Comparison of ENCODE assay signal across 7 mouse cellular contexts in genomic region chr15:101266132-101266963, GRCm38 (mm10). TPM values are rescaled to one million over a fixed set of nuclear protein-coding genes. Genes with fewer than 3 reads are reported as not detected.
A peak's percentile ranks its signal among the peaks of the same experiment; 100 is the strongest.
DNase-seq lines count a peak whose midpoint lies in the region; ATAC-seq and TF ChIP-seq lines count a peak whose summit lies in the region.

No protein-coding gene starts in this region.

- WGBS in embryonic facial prominence, embryonic 15.5 days = 1% methylated on average over 55 of the region's 57 CpGs
- 1% methylated on average over 54 of the region's 57 CpGs for WGBS in heart, embryonic 12.5 days
- 2% methylated on average over 52 of the region's 57 CpGs for WGBS in kidney, postnatal 0 days
- 1% methylated on average over 56 of the region's 57 CpGs for WGBS in liver, embryonic 11.5 days

- peaks cover 14% of the 10 kb centered on the region for H3K36me3 ChIP-seq in embryonic facial prominence, embryonic 15.5 days
- H3K36me3 ChIP-seq in heart, embryonic 12.5 days = peaks cover 14% of the 10 kb centered on the region
- peaks cover 11% of the 10 kb centered on the region for H3K36me3 ChIP-seq in kidney, postnatal 0 days (ENCODE audit: insufficient read depth, low read length)
- H3K36me3 ChIP-seq in liver, embryonic 11.5 days (ENCODE audit: control insufficient read depth, insufficient read depth, low read length) = no peaks in the 10 kb centered on the region; the same call in 1 of the 2 replicates
- H3K36me3 ChIP-seq in myocyte (ENCODE audit: control insufficient read depth, insufficient read depth) = peaks cover 4% of the 10 kb centered on the region

- H3ac ChIP-seq in myocyte (ENCODE audit: control insufficient read depth, insufficient read length) = no peak overlapping the region

- peak; percentile 93 for DNase-seq in adrenal gland, postnatal 4 days (ENCODE audit: low spot score in 2 of 2)
- DNase-seq in kidney, postnatal 0 days (ENCODE audit: low spot score) = peak; percentile 94
- peak; percentile 78 for DNase-seq in liver, embryonic 11.5 days (ENCODE audit: low spot score)
- DNase-seq in spleen, postnatal 4 days (ENCODE audit: low spot score in 2 of 2) = peak; percentile 77 to 87

- peak overlapping the region; percentile 33; the same call in 1 of the 2 replicates for H3K9ac ChIP-seq in embryonic facial prominence, embryonic 15.5 days
- H3K9ac ChIP-seq in heart, embryonic 12.5 days = peak overlapping the region; percentile 87
- peak overlapping the region; percentile 55 for H3K9ac ChIP-seq in kidney, postnatal 0 days (ENCODE audit: low read depth, low read length)
- H3K9ac ChIP-seq in liver, embryonic 11.5 days (ENCODE audit: low read depth, low read length) = peak overlapping the region; percentile 50; the same call in 1 of the 2 replicates

- peak overlapping the region; percentile 59 for H3K4me3 ChIP-seq in embryonic facial prominence, embryonic 15.5 days (replicated peaks)
- peak overlapping the region; percentile 65 for H3K4me3 ChIP-seq in heart, embryonic 12.5 days
- H3K4me3 ChIP-seq in kidney, postnatal 0 days (replicated peaks; ENCODE audit: low read depth, low read length) = peak overlapping the region; percentile 49
- H3K4me3 ChIP-seq in liver, embryonic 11.5 days (ENCODE audit: low read depth, low read length) = peak overlapping the region; percentile 55
- H3K4me3 ChIP-seq in myocyte = peak overlapping the region; percentile 49

- peak; percentile 90 for ATAC-seq in embryonic facial prominence, embryonic 15.5 days (ENCODE audit: insufficient number of reproducible peaks, low FRiP score, low TSS enrichment, low read depth)
- peak; percentile 85 for ATAC-seq in heart, embryonic 12.5 days (ENCODE audit: insufficient number of reproducible peaks, low FRiP score)
- ATAC-seq in kidney, postnatal 0 days (replicated peaks; ENCODE audit: low FRiP score, low read depth) = peak; percentile 83
- peak; percentile 64 for ATAC-seq in liver, embryonic 11.5 days (replicated peaks; ENCODE audit: low FRiP score)

- H3K9me3 ChIP-seq in embryonic facial prominence, embryonic 15.5 days (replicated peaks) = no peaks in the 10 kb centered on the region
- no peaks in the 10 kb centered on the region for H3K9me3 ChIP-seq in heart, embryonic 12.5 days (replicated peaks)
- no peaks in the 10 kb centered on the region for H3K9me3 ChIP-seq in kidney, postnatal 0 days (replicated peaks; ENCODE audit: low read length)
- H3K9me3 ChIP-seq in liver, embryonic 11.5 days (ENCODE audit: control insufficient read depth, low read length) = no peaks in the 10 kb centered on the region

- no peaks in the 10 kb centered on the region for H3K27me3 ChIP-seq in embryonic facial prominence, embryonic 15.5 days
- H3K27me3 ChIP-seq in heart, embryonic 12.5 days (replicated peaks) = no peaks in the 10 kb centered on the region
- no peaks in the 10 kb centered on the region for H3K27me3 ChIP-seq in kidney, postnatal 0 days (ENCODE audit: insufficient read depth, low read length)
- peaks cover 44% of the 10 kb centered on the region for H3K27me3 ChIP-seq in liver, embryonic 11.5 days (replicated peaks; ENCODE audit: control insufficient read depth, insufficient read depth, low read length)
- no peaks in the 10 kb centered on the region for H3K27me3 ChIP-seq in myocyte (ENCODE audit: control insufficient read depth, insufficient read depth, insufficient read length)

- H3K27ac ChIP-seq in embryonic facial prominence, embryonic 15.5 days (replicated peaks) = peak overlapping the region; percentile 84
- H3K27ac ChIP-seq in heart, embryonic 12.5 days (ENCODE audit: poor library complexity, severe bottlenecking) = peak overlapping the region; percentile 91
- peak overlapping the region; percentile 60; the same call in 1 of the 2 replicates for H3K27ac ChIP-seq in kidney, postnatal 0 days
- H3K27ac ChIP-seq in liver, embryonic 11.5 days (ENCODE audit: low read depth, low read length) = no peak overlapping the region

- peaks cover 55% of the 10 kb centered on the region for H3K4me1 ChIP-seq in embryonic facial prominence, embryonic 15.5 days
- peaks cover 66% of the 10 kb centered on the region for H3K4me1 ChIP-seq in heart, embryonic 12.5 days (replicated peaks)
- H3K4me1 ChIP-seq in kidney, postnatal 0 days (replicated peaks; ENCODE audit: insufficient read depth, low read length) = peaks cover 13% of the 10 kb centered on the region
- peaks cover 24% of the 10 kb centered on the region for H3K4me1 ChIP-seq in liver, embryonic 11.5 days (replicated peaks; ENCODE audit: control insufficient read depth, insufficient read depth, low read length)

- peaks cover 6% of the 10 kb centered on the region for H3K79me2 ChIP-seq in myocyte (ENCODE audit: control insufficient read depth, insufficient read depth)

- TF ChIP-seq CTCF in kidney, postnatal 0 days (IDR thresholded peaks at IDR 0.05; ENCODE audit: low read depth) = peak; percentile 42; the same call in 1 of the 2 replicates

- peak overlapping the region; percentile 91 for H3K4me2 ChIP-seq in embryonic facial prominence, embryonic 15.5 days (replicated peaks)
- peak overlapping the region; percentile 94 for H3K4me2 ChIP-seq in heart, embryonic 12.5 days
- peak overlapping the region; percentile 83 for H3K4me2 ChIP-seq in kidney, postnatal 0 days (ENCODE audit: low read length)
- peak overlapping the region; percentile 84 for H3K4me2 ChIP-seq in liver, embryonic 11.5 days
- H3K4me2 ChIP-seq in myocyte (ENCODE audit: low read depth) = peak overlapping the region; percentile 100

- peak; percentile 93 for TF ChIP-seq POLR2A in myocyte (IDR thresholded peaks at IDR 0.05; ENCODE audit: insufficient read length, low read depth)

TF ChIP-seq in myocyte, 11 proteins besides CTCF, POLR2A, EP300 and RAD21:
- TF ChIP-seq POLR2AphosphoS2 (IDR thresholded peaks at IDR 0.05; ENCODE audit: insufficient read length, low read depth) (peak; percentile 91), SRF (IDR thresholded peaks at IDR 0.05; ENCODE audit: control insufficient read depth, insufficient read length, low read depth) (peak; percentile 99), TCF12 (IDR thresholded peaks at IDR 0.05; ENCODE audit: insufficient read depth, poor library complexity, severe bottlenecking) (no peak), MYOG (IDR thresholded peaks at IDR 0.05; ENCODE audit: control insufficient read depth in 1 of 3, insufficient read depth in 1 of 3, insufficient read length in 2 of 3, low read depth in 2 of 3) (peak in 1 of 3 experiments; percentile 64), MYOD1 (IDR thresholded peaks at IDR 0.05; ENCODE audit: control insufficient read depth in 1 of 3, insufficient read length in 2 of 3, low read depth in 2 of 3) (peak in 1 of 3 experiments; percentile 11), MAX (IDR thresholded peaks at IDR 0.05; ENCODE audit: low read depth) (no peak)

RNA-seq across cellular contexts. Expression of gene Nr4a1, which starts 12.3 kb away (rescaled TPM):
- 10 to 100 TPM; 64.5 to 79.0 TPM for total RNA-seq in adrenal gland, postnatal 4 days (2021)
- polyA plus RNA-seq in embryonic facial prominence, embryonic 15.5 days (2015; fragmentation: Nextera tagmentation; extraction: Ambion mirVana) = 16.0 and 16.4 TPM in 2 replicates
- polyA plus RNA-seq in heart, embryonic 12.5 days (2016; fragmentation: Nextera tagmentation; extraction: Ambion mirVana) = 14.4 and 17.4 TPM in 2 replicates
- polyA plus RNA-seq in kidney, postnatal 0 days (2015; fragmentation: Nextera tagmentation; extraction: Ambion mirVana) = 8.6 and 9.5 TPM in 2 replicates
- 1.8 and 2.4 TPM in 2 replicates for polyA plus RNA-seq in liver, embryonic 11.5 days (2014; fragmentation: Nextera tagmentation; extraction: Ambion mirVana)
- 15.3 TPM for polyA plus RNA-seq in myocyte (2012; fragmentation: generic; extraction: Trizol)

RNA-seq across cellular contexts. Expression of gene Atg101, which starts 17.7 kb away (rescaled TPM):
- total RNA-seq in adrenal gland, postnatal 4 days (2021) = 10 to 100 TPM; 37.8 to 38.9 TPM
- 69.9 and 71.9 TPM in 2 replicates for polyA plus RNA-seq in embryonic facial prominence, embryonic 15.5 days (2015; fragmentation: Nextera tagmentation; extraction: Ambion mirVana)
- 46.6 and 49.7 TPM in 2 replicates for polyA plus RNA-seq in heart, embryonic 12.5 days (2016; fragmentation: Nextera tagmentation; extraction: Ambion mirVana)
- 77.1 and 79.5 TPM in 2 replicates for polyA plus RNA-seq in kidney, postnatal 0 days (2015; fragmentation: Nextera tagmentation; extraction: Ambion mirVana)
- polyA plus RNA-seq in liver, embryonic 11.5 days (2014; fragmentation: Nextera tagmentation; extraction: Ambion mirVana) = 52.6 and 54.9 TPM in 2 replicates
- polyA plus RNA-seq in myocyte (2012; fragmentation: generic; extraction: Trizol) = 110 TPM

RNA-seq across cellular contexts. Expression of gene 6030408B16Rik, which starts 26.7 kb away (rescaled TPM):
- total RNA-seq in adrenal gland, postnatal 4 days (2021) = 1 to 10 TPM; 2.6 to 3.4 TPM
- 1.3 and 1.5 TPM in 2 replicates for polyA plus RNA-seq in embryonic facial prominence, embryonic 15.5 days (2015; fragmentation: Nextera tagmentation; extraction: Ambion mirVana)
- polyA plus RNA-seq in heart, embryonic 12.5 days (2016; fragmentation: Nextera tagmentation; extraction: Ambion mirVana) = 0.73 and 0.83 TPM in 2 replicates
- polyA plus RNA-seq in kidney, postnatal 0 days (2015; fragmentation: Nextera tagmentation; extraction: Ambion mirVana) = 23.3 and 24.5 TPM in 2 replicates
- polyA plus RNA-seq in liver, embryonic 11.5 days (2014; fragmentation: Nextera tagmentation; extraction: Ambion mirVana) = 0.58 and 0.94 TPM in 2 replicates
- polyA plus RNA-seq in myocyte (2012; fragmentation: generic; extraction: Trizol) = 0.16 TPM

RNA-seq across cellular contexts. Expression of gene Grasp, which starts 42.4 kb away (rescaled TPM):
- 10 to 100 TPM; 18.6 to 20.3 TPM for total RNA-seq in adrenal gland, postnatal 4 days (2021)
- polyA plus RNA-seq in embryonic facial prominence, embryonic 15.5 days (2015; fragmentation: Nextera tagmentation; extraction: Ambion mirVana) = 11.4 and 15.1 TPM in 2 replicates
- 6.6 and 7.3 TPM in 2 replicates for polyA plus RNA-seq in heart, embryonic 12.5 days (2016; fragmentation: Nextera tagmentation; extraction: Ambion mirVana)
- 3.7 and 4.0 TPM in 2 replicates for polyA plus RNA-seq in kidney, postnatal 0 days (2015; fragmentation: Nextera tagmentation; extraction: Ambion mirVana)
- polyA plus RNA-seq in liver, embryonic 11.5 days (2014; fragmentation: Nextera tagmentation; extraction: Ambion mirVana) = 1.5 and 1.7 TPM in 2 replicates
- 11.0 TPM for polyA plus RNA-seq in myocyte (2012; fragmentation: generic; extraction: Trizol)

Comparison
In these comparisons a context has a peak if more than half of its experiments do, and no peak if none do; other contexts are left out.
1. H3K9ac ChIP-seq: peak in every context shown above with its lines; median percentile 87 in heart, embryonic 12.5 days; 55 in kidney, postnatal 0 days; 50 in liver, embryonic 11.5 days; 33 in embryonic facial prominence, embryonic 15.5 days.